Mouse (Mus musculus) CD4-positive naive resting alpha-beta T cell, adult 57 days (primary cell): ENCODE measurements around the gene Hdhd3. TPM values are rescaled to one million over a fixed set of nuclear protein-coding genes. Genes with fewer than 3 reads are reported as not detected.

ENCODE experiments used
- total RNA-seq: library from RNA; stranded (reverse); gene quantifications from one replicate; pipeline ENCODE4 v1.2.4, GENCODE M21; 2023

Gene Hdhd3
- total RNA-seq = not detected

DNA sequence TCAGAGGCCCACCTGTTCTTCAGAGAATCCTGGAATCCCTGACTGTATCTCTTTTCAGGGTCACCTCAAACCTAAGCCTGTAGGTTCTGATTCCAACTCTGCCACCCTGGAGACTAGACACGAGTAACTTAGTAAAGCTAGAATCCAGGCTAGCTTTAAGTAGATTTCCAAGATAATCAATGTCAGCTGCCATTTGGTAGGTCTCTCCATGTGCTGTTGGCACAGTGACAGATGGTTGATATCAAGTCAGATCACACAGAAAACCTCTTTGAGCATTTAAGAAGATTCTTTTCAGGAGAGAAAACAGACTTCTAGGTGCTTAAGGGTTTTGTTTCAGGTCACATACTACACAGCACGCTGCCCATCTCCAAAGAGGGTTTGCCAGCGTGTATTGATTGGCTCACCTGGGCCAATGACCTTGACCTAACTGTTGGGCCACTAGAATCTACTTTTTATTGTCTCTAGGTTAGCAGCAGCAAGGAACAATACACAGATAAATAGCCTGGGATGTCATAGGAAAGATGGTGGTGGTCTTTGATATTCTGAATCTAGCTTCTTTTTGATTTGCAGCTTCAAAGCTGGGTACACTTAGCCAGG is at the start of gene Hdhd3:
Hdhd3 (minus strand) TSS at position 94 of the 597 bp plus-strand sequence.

DNA sequence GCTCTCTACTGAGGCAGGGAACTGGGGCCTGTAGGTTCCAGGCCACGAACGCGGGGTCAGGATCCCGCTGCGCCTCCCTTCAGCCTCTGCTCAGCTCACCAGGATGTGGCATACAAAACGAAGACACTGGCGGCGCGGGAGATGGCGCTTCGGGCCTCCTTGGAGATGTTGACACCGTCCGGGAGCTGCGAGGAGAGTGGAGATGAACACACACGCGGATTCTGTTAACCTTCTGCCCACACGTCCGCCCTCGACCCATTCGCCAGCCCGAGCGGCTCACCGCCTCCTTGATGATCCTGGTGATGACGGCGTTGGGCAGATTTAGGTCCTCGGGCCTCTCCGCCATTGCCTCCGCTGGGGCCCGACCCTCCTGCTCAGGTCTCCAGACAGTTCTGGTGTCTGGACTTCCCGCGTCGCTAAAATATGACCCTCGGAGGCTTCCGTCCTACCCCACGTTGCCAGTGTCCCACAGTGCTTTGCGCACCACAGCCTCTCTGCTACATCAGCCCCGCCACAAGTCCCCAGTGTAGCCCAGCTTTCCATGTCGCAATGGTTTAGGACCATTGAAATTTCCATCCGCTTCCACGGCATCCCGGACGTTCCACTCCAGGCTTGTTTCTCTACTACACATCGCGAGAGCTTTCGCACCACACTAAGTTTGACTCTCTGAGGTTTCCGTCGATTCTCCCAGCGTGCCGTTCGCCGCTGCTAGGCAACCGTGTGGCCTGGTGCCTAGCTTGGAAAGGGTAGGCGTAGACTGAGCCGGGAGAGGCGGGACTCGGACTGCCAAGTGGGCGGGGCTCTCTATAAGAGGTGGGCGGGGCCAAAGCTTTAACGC is 21.6 kb upstream of the Hdhd3 start, which contains the start of the genes Pole3 and 4933430I17Rik:
Pole3 (minus strand) TSS at position 418 of the 838 bp plus-strand sequence.
4933430I17Rik (plus strand) TSS at position 719 of the 838 bp plus-strand sequence.

DNA sequence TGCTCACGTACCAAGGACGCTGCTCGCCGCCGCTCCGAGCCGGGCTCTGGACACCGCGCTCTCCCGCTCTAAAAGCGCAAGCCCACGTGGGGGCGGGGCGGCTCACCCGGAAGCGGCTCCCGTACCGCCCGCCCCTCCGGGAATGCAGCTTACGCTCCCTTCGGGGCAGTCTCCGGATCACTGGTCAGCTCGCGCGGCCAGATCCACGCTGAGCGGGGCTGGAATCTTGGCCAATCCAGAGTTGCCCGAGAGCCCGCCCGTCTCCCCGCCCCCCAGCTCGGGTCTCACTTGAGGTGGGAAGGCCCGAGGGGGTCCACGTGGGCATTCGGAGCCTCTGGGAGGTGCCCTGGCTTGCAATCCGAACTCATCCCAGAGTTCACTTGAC is 16.6 kb upstream of the Hdhd3 start, which contains the start of gene Alad:
Alad (minus strand) TSS at position 70 of the 385 bp plus-strand sequence.

DNA sequence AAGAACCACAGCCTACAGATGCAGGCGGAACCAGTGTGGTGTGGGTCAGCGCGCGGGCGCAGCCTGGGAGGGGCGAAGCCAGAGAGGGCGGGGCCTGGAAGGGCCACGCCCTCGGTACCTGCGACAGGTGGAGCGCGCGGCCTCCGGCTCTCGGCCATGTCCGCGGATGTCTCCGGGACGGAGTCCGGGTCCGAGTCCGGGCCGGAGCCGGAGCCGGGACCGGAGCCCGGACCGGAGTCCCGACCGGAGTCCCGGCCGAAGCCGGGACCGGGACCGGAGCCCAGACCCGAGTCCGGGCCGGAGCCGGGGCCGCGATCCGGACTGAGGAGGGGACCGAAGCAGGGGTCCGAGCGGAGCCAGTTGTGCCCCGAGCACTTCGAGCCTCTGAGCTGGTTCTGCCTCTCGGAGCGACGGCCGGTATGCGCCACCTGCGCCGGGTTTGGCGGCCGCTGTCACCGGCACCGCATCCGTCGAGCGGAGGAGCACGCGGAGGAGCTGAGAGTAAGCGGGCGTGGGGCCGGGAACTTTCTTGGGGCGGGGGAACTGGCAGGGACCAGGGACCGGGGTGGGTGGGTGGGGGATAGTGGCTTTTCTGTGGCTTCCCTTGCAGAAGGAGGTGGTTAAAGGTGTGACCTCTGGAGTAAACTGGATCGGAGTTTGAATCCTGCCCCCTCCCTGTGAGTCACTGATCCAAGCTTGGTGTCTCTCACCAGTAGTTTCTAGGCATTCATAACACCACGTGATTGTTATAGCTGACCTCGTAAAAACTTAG is 23.1 kb downstream of the Hdhd3 start, which contains the start of gene Bspry:
Bspry (plus strand) TSS at position 117 of the 772 bp plus-strand sequence.

DNA sequence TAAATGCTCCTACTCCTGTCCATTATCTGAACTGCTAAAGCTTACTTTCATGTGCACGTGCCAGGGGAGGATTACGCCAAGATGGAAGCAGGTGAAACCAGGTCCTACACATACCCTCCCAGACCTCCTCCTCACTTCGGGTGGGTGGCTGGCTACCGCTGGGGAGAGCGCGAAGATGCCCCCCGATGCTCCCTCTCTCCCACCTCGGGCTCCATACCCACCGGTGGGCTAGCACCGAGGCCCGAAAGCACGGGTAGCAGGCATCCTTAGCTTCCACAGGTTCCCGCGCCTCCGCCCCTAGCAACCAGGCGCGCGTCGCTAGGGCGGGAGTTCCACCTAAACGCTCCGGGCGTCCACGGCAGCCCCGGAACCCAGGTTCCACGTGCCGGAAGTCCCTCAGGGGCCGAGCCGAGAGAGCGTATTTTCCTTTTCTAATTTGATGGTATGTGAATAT is 32.6 kb downstream of the Hdhd3 start, which contains the start of gene Wdr31:
Wdr31 (minus strand) TSS at position 299 of the 454 bp plus-strand sequence.

Other genes starting within 250 kb of the Hdhd3 start
- gene Slc31a2, start 240.9 kb downstream of the Hdhd3 start, total RNA-seq = 4.0 TPM
- 76.0 TPM for gene Fkbp15, start 142.9 kb downstream of the Hdhd3 start, total RNA-seq
- 9.2 TPM for gene Slc31a1, start 142.7 kb downstream of the Hdhd3 start, total RNA-seq
- gene Cdc26, start 94.8 kb downstream of the Hdhd3 start, total RNA-seq = 41.9 TPM
- gene Prpf4, start 94.7 kb downstream of the Hdhd3 start, total RNA-seq = 21.8 TPM
- gene Rnf183, start 68.2 kb downstream of the Hdhd3 start, total RNA-seq = not detected
- gene Wdr31, start 32.6 kb downstream of the Hdhd3 start, total RNA-seq = not detected
- 0.95 TPM for gene Bspry, start 23.4 kb downstream of the Hdhd3 start, total RNA-seq
- gene Alad, start 16.5 kb upstream of the Hdhd3 start, total RNA-seq = 12.1 TPM
- gene Pole3, start 21.6 kb upstream of the Hdhd3 start, total RNA-seq = 16.0 TPM
- gene 4933430I17Rik, start 21.9 kb upstream of the Hdhd3 start, total RNA-seq = 2.6 TPM
- 81.4 TPM for gene Rgs3, start 56.4 kb upstream of the Hdhd3 start, total RNA-seq